Mouse (Mus musculus) forebrain, embryonic 16.5 days (tissue): ENCODE measurements at regions not wholly inside any gene's neighbourhood (a gene's known extent, or its start where the extent isn't known, plus 50 kb on each side); places are given as distances from the start of the nearest gene placed in this dataset.
A peak's percentile ranks its signal among the peaks of the same experiment; 100 is the strongest.

Source experiments
- ATAC-seq: fragments of 200-750 bp; cut with Nextera tagmentation; 2 replicates; pipeline ENCODE4 v1.8.0; 2017; ENCODE audit warnings: mild to moderate bottlenecking, moderate library complexity
- H3K27ac ChIP-seq: fragments of 300-500 bp; sonication (generic); 2 replicates; pipeline ENCODE4 v1.5.1; 2014; ENCODE audit warnings: low read length, control low read depth
- H3K27me3 ChIP-seq: fragments of 300-500 bp; sonication (generic); replicated peaks from 2 replicates; pipeline ENCODE4 v1.6.1; 2014; ENCODE audit warnings: low read length; ENCODE audit not compliant: control insufficient read depth, insufficient read depth
- H3K36me3 ChIP-seq: fragments of 300-500 bp; sonication (generic); 2 replicates; pipeline ENCODE4 v1.6.1; 2014; ENCODE audit not compliant: control insufficient read depth, insufficient read depth
- H3K4me1 ChIP-seq: fragments of 300-500 bp; sonication (generic); replicated peaks from 2 replicates; pipeline ENCODE4 v1.6.1; 2014; ENCODE audit warnings: low read length; ENCODE audit not compliant: control insufficient read depth, insufficient read depth
- H3K4me2 ChIP-seq: fragments of 300-500 bp; sonication (generic); 2 replicates; pipeline ENCODE4 v1.6.1; 2014; ENCODE audit warnings: mild to moderate bottlenecking, low read length, control low read depth
- H3K4me3 ChIP-seq: fragments of 300-500 bp; sonication (generic); replicated peaks from 2 replicates; pipeline ENCODE4 v1.5.1; 2014; ENCODE audit warnings: mild to moderate bottlenecking, low read length, control low read depth
- H3K9ac ChIP-seq: fragments of 300-500 bp; sonication (generic); replicated peaks from 2 replicates; pipeline ENCODE4 v1.6.1; 2014; ENCODE audit warnings: low read depth, low read length, control low read depth
- H3K9me3 ChIP-seq: fragments of 300-500 bp; sonication (generic); 2 replicates; pipeline ENCODE4 v1.6.1; 2016; ENCODE audit warnings: low read length; ENCODE audit not compliant: control insufficient read depth
- WGBS: fragments of 180-500 bp; shearing (Covaris S2); extraction: QIAGEN DNeasy Blood & Tissue Kit; methylation state at CpG from one replicate; pipeline ENCODE4 v1.1.7; 2014; 5-methylcytosine and 5-hydroxymethylcytosine counted together

DNA sequence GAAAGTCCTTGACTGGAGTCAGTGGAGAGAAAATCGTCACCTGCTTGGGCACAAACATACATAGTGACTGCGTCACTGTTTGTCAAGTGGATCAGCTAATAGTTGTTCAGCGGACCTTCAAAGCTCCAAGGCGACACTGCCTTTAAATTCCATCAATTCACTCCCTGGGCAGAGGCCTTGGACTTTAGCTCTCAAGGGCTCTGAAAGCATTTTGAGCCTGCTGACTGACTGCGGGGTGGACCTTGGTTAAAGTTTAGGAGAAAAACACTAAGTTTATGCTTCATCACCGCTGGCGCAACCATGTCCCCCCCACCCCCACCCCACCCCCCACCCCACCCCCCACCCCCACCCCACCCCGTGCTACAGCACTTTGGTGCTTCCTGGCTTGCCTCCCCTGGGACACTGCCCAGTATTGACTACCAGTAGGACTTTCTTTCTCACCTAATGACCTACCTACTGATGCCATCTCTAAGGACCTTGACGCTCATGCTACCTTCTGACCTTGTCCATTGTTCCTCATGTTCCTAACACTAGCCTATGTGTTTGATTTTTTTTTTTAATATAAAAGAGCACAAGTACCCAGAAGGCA lies 1132.3 kb downstream of the Gsdmc2 start:
- 89% methylated on average over 9 of the region's 9 CpGs for whole genome bisulfite sequencing

GRCm38 (mm10) chr15:62712060-62712542 lies 1132.9 kb downstream of the Gsdmc2 start:
- Histone ChIP-seq H3K4me1 (no peaks in the 10 kb centered on the region), H3K4me2 (no peak overlapping the region), H3K9me3 (no peaks in the 10 kb centered on the region), H3K36me3 (no peaks in the 10 kb centered on the region), H3K4me3 (no peak overlapping the region), H3K27ac (no peak overlapping the region), H3K27me3 (no peaks in the 10 kb centered on the region), H3K9ac (no peak overlapping the region)
- 65% methylated on average over 3 of the region's 3 CpGs for WGBS
- ATAC-seq, result no peak

More for the DNA sequence above, 1132.3 kb downstream of the Gsdmc2 start:
- no peak overlapping the region for H3K9ac ChIP-seq
- H3K4me1 ChIP-seq, result no peaks in the 10 kb centered on the region
- no peak overlapping the region for H3K27ac ChIP-seq
- no peak overlapping the region for H3K4me2 ChIP-seq
- H3K4me3 ChIP-seq, result no peak overlapping the region
- no peak for ATAC-seq
- no peaks in the 10 kb centered on the region for H3K36me3 ChIP-seq
- H3K27me3 ChIP-seq, result no peaks in the 10 kb centered on the region
- H3K9me3 ChIP-seq, result no peaks in the 10 kb centered on the region

DNA sequence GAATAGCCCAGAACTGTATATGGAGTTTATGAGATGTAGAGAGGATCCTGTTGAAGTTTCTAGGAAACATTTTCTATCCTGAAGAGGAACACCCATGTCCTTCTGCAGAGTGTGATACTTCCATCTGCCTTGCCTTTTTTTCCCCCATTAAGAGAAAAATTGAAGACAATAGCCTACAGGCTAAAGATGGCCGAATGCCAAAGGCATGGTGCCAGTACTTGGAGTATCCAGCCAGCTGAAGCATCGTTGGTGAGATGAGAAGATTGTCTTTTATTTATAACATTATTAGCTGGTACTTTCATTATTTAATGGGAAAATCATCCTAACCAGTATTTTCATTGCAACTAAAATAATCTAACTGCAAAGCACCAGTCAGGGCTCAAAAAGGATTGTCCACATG lies 1135.4 kb downstream of the Gsdmc2 start:
- Histone ChIP-seq H3K4me1 (no peaks in the 10 kb centered on the region), H3K27me3 (no peaks in the 10 kb centered on the region), H3K4me3 (no peak overlapping the region), H3K27ac (no peak overlapping the region), H3K9me3 (no peaks in the 10 kb centered on the region), H3K9ac (no peak overlapping the region), H3K4me2 (no peak overlapping the region), H3K36me3 (no peaks in the 10 kb centered on the region)
- ATAC-seq, result no peak
- WGBS, result 37% methylated on average over 2 of the region's 2 CpGs

DNA sequence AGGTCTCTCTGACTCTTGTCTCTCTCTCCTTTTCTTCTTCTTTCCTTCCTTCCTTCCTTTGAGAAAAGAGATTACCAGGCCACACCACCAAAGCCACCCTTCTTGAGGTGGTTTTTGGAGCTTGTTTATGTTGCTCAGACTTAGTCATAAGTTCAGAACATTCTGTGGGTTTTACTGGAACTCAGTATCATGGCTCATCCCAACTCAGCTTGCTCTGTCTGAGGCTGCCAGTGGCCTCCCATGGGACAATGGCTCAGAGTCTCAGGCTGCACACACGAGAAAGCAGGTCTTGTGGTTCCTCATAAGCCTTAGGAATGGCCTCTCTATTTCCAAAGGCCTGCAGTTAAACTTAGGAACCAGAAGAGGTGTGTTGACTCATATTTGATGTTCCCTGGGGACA lies 1146.4 kb downstream of the Gsdmc2 start:
- no peak overlapping the region for H3K4me3 ChIP-seq
- no peaks in the 10 kb centered on the region for H3K4me1 ChIP-seq
- no peaks in the 10 kb centered on the region for H3K36me3 ChIP-seq
- no peak overlapping the region for H3K9ac ChIP-seq
- H3K27me3 ChIP-seq, result no peaks in the 10 kb centered on the region
- no peak for ATAC-seq
- H3K9me3 ChIP-seq, result no peaks in the 10 kb centered on the region
- no peak overlapping the region for H3K4me2 ChIP-seq
- H3K27ac ChIP-seq, result no peak overlapping the region
- 84% methylated on average over 1 of the region's 1 CpGs for WGBS

DNA sequence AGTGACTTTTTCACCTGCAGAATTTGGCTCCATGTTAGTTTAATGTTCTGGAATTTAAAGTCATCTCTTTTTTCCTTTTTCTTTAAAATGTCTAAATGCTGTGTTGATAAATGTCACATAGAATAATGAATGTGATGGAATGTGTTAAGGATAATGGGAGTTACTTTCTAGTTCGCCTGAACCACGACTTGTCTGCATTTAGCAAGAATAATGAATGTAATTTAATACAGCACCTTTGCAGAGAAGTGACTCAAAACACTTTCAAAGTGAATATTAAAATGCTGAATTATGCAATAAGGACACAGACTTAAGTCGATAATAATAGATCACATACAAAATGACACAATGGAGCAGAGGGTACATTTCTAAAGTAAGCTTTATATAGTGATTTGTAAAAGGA lies 1150.2 kb downstream of the Gsdmc2 start:
- H3K9ac ChIP-seq, result no peak overlapping the region
- H3K4me3 ChIP-seq, result no peak overlapping the region
- H3K36me3 ChIP-seq, result no peaks in the 10 kb centered on the region
- H3K9me3 ChIP-seq, result no peaks in the 10 kb centered on the region
- 55% methylated on average over 3 of the region's 3 CpGs for WGBS
- no peaks in the 10 kb centered on the region for H3K4me1 ChIP-seq
- ATAC-seq, result peak; percentile 52
- H3K4me2 ChIP-seq, result no peak overlapping the region
- no peaks in the 10 kb centered on the region for H3K27me3 ChIP-seq
- H3K27ac ChIP-seq, result no peak overlapping the region

DNA sequence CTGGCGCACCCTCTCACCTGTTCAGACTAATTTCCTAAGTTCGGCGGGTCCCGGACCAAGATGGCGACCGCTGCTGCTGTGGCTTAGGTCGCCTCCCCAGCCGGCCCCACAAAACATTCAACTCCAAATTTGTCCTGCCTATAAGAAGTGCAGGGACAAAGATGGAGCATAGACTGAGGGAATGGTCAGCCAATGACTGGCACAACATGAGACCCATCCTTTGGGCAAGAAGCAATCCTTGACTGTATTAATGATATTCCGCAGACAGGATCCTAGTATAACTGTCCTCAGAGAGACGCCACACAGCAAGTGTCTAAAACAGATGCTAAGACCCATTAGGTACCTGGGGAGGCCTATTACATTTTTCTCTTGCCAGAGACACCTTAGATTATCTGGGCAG lies 1151.3 kb downstream of the Gsdmc2 start:
- no peaks in the 10 kb centered on the region for H3K9me3 ChIP-seq
- no peak overlapping the region for H3K9ac ChIP-seq
- H3K27ac ChIP-seq, result no peak overlapping the region
- H3K36me3 ChIP-seq, result no peaks in the 10 kb centered on the region
- H3K4me2 ChIP-seq, result no peak overlapping the region
- no peaks in the 10 kb centered on the region for H3K27me3 ChIP-seq
- no peak for ATAC-seq
- WGBS, result 96% methylated on average over 9 of the region's 10 CpGs
- no peak overlapping the region for H3K4me3 ChIP-seq
- no peaks in the 10 kb centered on the region for H3K4me1 ChIP-seq

DNA sequence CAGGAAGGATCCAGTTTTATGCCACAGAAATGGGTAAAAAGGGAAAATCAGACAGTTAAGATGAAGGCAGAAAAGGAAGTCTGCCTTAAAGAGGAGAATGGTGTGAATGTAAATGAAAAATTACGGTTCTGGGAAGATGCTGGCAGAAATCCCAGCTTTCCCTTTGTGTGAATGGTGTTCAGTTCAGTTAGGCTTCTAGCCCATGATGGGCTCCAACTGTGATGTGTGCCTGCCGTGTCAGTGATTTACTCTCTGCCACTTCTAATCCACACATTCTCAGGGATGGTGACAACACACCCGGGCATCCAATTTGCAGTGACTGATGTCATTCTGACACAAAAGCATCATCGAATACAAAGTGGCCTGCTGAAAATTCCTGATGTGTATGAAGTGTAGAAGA lies 1171.6 kb downstream of the Gsdmc2 start:
- Histone ChIP-seq H3K4me2 (no peak overlapping the region), H3K9ac (no peak overlapping the region), H3K36me3 (no peaks in the 10 kb centered on the region), H3K27me3 (no peaks in the 10 kb centered on the region), H3K4me1 (peaks cover 6% of the 10 kb centered on the region; the same call in 1 of the 2 replicates), H3K9me3 (no peaks in the 10 kb centered on the region), H3K4me3 (no peak overlapping the region), H3K27ac (no peak overlapping the region; the same call in 1 of the 2 replicates)
- WGBS, result 21% methylated on average over 4 of the region's 4 CpGs
- peak; percentile 87 for ATAC-seq

DNA sequence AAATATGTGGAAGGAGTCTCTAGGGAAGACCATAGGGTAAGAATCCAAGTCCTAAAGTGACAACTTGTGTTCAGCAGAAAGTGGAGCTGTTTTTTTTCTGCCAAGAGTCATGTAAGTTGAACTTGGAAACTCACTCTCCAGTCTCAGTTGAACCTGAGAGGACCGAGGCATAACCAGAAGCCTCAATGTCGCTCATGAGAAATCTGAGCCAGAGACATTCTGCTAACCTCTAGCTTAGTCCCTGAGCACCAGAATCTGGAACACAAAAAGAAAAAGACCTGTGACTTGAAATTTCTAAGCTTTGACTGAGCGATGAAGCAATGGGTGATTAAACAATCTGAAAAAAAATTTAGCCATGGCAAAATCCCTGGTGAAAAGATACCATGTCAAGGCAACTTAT lies 1175.0 kb downstream of the Gsdmc2 start:
- peaks cover 6% of the 10 kb centered on the region; the same call in 1 of the 2 replicates for H3K4me1 ChIP-seq
- no peaks in the 10 kb centered on the region for H3K27me3 ChIP-seq
- H3K36me3 ChIP-seq, result no peaks in the 10 kb centered on the region
- H3K9ac ChIP-seq, result no peak overlapping the region
- no peak overlapping the region for H3K4me3 ChIP-seq
- H3K9me3 ChIP-seq, result no peaks in the 10 kb centered on the region
- 83% methylated on average over 3 of the region's 3 CpGs for whole genome bisulfite sequencing
- no peak overlapping the region for H3K4me2 ChIP-seq
- no peak for ATAC-seq
- no peak overlapping the region for H3K27ac ChIP-seq

GRCm38 (mm10) chr15:62659096-62659495 lies 1185.9 kb downstream of the Gsdmc2 start:
- WGBS, result 35% methylated on average over 4 of the region's 4 CpGs
- Histone ChIP-seq H3K9me3 (no peaks in the 10 kb centered on the region), H3K4me3 (no peak overlapping the region), H3K27me3 (no peaks in the 10 kb centered on the region), H3K4me1 (no peaks in the 10 kb centered on the region), H3K4me2 (no peak overlapping the region), H3K9ac (no peak overlapping the region), H3K36me3 (no peaks in the 10 kb centered on the region), H3K27ac (no peak overlapping the region)
- no peak for ATAC-seq

DNA sequence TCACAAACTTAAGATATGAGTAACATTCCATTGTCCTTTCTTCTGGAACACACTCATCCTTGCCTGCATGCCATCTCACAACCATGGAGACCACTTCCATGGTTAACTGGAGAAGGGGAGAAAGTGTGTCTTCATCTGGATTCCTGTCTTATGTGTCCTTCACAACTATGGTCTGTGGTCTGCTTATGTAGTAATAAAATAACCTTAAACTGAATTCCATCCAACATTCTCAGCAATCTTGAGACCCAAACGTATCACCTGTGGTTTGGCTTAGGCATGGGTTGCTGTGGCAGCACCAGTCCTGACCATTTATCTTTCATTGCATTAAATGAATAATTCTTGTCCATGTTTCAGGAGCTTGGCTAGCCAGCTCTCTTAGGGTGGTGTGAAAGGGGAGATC lies 1186.3 kb downstream of the Gsdmc2 start:
- no peak overlapping the region for H3K9ac ChIP-seq
- H3K4me1 ChIP-seq, result no peaks in the 10 kb centered on the region
- H3K4me2 ChIP-seq, result no peak overlapping the region
- ATAC-seq, result no peak
- no peaks in the 10 kb centered on the region for H3K27me3 ChIP-seq
- no peak overlapping the region for H3K27ac ChIP-seq
- H3K36me3 ChIP-seq, result no peaks in the 10 kb centered on the region
- no peak overlapping the region for H3K4me3 ChIP-seq
- H3K9me3 ChIP-seq, result no peaks in the 10 kb centered on the region
- 83% methylated on average over 1 of the region's 1 CpGs for WGBS
